Mouse (Mus musculus) granulocyte monocyte progenitor cell, adult 5-6 weeks (primary cell): Measurements from ENCODE around the gene Olfr1497. TPM values are rescaled to one million over a fixed set of nuclear protein-coding genes. Genes with fewer than 3 reads are reported as not detected.
"Not testable (repeated sequence)": the region's sequence is repeated elsewhere in the genome, so short reads cannot be mapped to it uniquely, and the experiment has no call there.

Experiments used
- ATAC-seq: replicated peaks from 2 replicates; pipeline ENCODE4 v1.8.0; 2016; ENCODE audit warnings: mild to moderate bottlenecking, moderate TSS enrichment, inconsistent platforms; ENCODE audit not compliant: poor library complexity, severe bottlenecking
- total RNA-seq, 2 experiments: library from RNA; stranded (forward) in 1 of 2; stranded (reverse) in 1 of 2; fragments of 200-712, 200-1000 nt in 1 of 2; fragments of >200 nt in 1 of 2; fragmentation: Nextera tagmentation in 1 of 2; gene quantifications; 2 replicates each; pipeline ENCODE4 v1.2.3; 2014 to 2017

Olfr1497 gene
- total RNA-seq (2014; fragmentation: Nextera tagmentation) (not detected in 2 replicates), total RNA-seq (2017) (not detected in 2 replicates)

DNA sequence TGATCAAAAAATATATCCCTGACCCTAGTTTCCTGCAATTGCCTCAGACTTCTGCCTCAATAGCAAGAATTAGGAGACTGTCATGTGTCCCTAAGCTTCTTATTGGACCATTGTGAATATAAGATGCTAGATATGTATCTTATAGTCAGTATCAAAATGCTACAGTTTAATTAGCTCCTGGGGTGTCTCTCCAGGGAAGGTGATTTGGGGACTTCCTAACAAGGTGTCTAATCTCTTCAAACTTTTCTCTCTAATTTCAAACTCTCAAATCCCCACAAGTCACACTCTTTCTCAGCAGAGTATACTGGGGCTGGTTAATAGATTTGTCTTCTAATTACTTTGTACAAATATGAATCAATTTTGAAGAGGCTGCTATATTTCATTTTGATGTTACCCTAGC lies at the start of gene Olfr1497:
TSS of gene Olfr1497 (minus strand) at position 101 of the 400 bp plus-strand sequence.
- ATAC-seq: no peak

DNA sequence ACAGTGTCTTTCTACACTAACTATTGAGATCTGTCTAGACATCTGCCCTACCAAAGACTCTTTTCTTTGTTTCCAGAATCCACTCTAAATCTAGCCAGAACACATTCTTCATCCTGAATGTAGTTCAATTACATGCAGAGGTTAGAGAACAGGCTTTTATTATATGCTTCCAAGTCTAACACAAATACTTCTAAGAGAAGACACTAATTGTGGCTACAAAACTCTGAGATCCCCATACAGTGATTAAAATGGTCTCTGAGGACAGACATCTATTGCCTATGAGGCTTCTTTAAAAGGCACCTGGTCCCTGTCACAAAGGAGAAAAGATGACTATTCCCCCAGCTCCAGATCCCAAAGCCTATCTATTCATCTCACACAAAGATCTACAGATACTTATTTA lies 32.4 kb upstream of the Olfr1497 start, which contains the start of gene Olfr1500:
TSS of gene Olfr1500 (minus strand) at position 101 of the 400 bp plus-strand sequence.
- ATAC-seq: no peak

DNA sequence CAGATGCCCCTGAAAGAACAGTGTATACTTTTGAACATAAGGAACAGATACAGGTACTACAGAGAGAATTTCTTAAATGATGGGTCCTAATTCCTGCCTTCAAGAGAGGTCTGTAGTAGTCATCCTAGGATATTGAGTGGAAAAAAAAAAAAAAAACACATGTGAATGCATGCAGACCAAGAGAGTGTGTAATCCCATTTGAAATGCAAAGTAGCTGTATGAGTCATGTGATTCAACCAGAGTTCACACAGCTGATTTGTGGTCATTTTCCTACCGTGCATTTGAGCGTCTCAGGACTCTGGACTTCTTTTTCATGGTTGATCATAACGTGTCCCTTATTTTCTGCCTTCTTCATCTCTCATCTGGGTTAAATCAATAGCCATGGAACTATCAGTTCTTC lies 30.4 kb upstream of the Olfr1497 start:
- ATAC-seq: no peak

DNA sequence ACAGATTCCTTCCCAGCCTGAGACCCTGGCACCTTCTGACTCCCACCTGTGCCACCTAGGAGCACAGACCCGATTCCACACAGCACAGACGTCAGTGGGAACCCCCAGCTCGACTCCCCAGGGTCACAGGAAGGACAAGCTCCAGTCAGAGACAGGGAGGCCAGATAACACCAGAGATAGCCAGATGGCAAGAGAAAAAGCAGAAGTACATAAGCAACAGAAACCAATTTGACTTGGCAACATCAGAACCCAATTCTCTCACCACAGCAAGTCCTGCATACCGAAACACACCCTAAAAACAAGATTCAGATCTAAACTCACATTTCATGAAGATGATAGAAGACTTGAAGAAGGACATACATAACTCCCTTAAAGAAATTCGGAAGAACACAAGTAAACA lies 22.8 kb upstream of the Olfr1497 start:
- 0 out of 2 replicates have a peak, but pooled peaks have one; percentile 3 for ATAC-seq

DNA sequence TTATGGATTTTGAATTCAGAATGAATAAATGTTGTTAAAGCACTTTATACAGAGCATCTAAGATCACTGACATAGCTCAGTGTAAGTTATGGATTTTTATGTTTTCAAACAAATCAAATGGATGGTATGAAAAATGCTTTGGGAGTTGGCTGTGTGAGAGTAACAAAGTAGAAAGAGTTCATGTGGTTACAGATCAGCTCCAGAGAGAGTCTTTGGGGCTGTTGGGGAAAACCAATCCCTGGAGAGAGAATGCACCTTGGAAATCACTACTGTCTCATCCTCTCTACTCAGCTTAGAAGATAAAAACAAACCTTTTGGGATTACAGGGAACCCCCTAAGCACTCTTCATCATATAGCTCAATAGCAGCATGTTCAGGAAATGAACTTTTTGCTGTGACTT lies 21.3 kb upstream of the Olfr1497 start, which contains the start of gene Olfr1499:
TSS of gene Olfr1499 (minus strand) at position 101 of the 400 bp plus-strand sequence.
- ATAC-seq: no peak

DNA sequence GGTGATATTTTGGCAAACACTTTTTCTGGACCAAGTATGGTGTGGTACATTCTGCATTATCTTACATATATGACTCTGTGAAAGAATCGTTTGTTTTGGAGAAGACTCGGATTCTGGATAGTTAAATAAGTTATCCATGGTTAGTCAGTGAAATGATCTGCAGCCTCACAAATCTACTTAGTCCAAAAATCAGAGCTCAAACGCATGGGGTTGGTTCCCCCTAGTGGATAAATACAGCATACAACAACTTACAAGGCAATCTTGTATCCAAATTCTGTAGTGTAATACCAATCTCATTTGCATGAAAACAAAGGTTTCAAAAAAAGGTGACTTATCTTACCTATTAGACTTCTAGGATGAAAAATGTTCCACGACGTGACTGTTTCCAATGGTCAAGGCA lies 20.8 kb upstream of the Olfr1497 start:
- ATAC-seq: no peak

DNA sequence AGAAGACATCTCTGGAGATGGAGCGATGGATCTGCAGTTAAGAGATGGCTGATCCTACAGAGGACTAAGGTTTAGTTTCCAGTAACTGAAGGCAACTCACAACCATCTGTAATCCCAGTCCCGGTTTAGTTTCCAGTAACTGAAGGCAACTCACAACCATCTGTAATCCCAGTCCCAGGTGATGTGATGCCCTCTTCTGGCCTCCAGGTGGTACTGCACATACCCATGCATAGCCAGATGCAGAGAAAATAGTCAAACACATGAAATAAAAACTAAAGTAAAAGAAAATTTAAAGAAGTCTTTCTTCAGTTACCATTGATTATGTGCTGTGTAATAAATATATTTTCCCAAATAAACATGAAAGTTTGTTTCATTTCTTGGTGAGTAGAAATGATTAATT lies 14.8 kb upstream of the Olfr1497 start:
- ATAC-seq: no peak

DNA sequence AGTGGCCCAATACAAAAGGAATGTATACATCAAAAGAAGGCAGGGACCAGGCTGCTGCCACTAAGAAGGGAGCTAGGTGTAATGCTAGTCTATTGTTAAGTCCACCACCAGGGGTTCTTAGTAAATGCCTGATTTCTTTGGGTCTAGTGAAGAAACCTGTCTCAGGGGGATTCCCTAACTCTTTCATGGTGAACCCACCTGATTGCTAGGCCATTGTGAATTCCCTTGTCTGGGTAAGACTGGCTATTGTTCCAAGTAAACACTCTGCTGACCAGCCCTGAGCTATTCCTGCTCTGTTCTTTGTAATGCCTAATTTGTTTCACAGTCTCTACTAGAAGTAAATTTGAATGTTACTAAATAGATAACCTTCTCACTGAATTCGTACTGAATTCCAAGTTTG lies 7.5 kb upstream of the Olfr1497 start:
- ATAC-seq: not testable (repeated sequence)

DNA sequence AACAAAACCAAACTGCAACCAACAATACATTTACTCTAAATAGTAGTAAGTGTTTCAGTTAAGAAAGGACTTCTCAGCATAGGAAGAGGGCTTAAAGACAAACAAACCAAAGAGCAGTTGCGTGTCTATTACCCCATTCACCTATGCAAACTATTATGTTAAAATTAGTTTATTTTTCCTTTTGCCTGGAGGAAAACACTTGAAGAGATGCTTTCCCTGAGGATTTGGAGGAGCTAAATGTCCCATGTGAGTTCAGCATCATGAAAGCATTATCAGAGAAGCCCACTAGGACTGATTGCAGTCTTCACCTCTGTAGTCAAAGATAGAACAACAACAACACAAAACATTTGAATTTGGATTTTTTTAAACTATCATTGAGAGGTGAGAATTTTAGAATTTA lies 20.4 kb downstream of the Olfr1497 start, which contains the start of gene Olfr1496:
TSS of gene Olfr1496 (plus strand) at position 301 of the 400 bp plus-strand sequence.
- ATAC-seq: no peak

DNA sequence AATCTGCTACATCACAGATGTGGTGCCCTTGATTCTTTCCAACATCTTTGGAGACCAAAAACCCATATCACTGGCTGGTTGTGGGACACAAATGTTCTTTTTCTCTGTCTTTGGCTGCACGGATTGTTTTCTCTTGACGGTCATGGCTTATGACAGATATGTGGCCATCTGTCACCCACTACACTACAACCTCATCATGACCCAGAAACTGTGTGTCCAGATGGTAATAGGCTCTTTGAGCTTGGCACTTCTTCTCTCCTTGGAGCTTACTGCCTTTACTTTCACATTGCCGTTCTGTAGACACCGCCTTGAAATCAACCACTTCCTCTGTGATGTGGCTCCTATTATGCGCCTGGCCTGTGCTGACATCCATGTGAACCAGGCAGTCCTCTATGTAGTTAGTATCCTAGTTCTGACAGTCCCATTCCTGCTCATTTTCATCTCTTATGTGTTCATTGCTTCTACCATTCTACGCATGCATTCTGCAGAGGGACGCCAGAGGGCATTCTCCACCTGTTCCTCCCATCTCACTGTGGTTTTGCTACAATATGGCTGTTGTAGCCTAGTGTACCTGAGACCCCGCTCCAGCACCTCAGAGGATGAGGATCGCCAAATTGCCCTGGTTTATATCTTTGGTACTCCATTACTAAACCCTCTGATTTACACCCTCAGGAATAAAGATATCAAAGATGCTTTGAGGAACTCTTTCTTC lies 29.3 kb downstream of the Olfr1497 start:
- ATAC-seq: no peak

DNA sequence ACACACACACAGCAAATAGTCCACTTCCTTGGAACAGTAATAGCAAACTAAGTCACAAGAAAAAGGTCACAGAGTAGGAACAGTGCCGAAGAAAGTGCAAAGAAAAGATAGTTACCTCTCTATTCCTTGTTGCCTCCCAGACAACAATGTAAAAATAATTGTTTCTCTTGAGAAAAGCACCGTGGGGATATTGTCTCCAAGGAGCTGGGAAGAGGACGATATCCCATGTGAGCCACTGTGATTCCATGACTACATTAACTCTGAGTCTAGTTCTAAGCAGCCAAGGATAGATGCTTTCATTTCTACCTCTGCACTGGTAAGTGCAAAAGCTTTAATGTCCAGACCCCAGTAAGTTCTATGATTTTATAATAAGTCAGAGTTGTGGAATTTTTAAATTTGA lies 33.7 kb downstream of the Olfr1497 start, which contains the start of gene Olfr1495:
TSS of gene Olfr1495 (plus strand) at position 301 of the 400 bp plus-strand sequence.
- ATAC-seq: no peak

DNA sequence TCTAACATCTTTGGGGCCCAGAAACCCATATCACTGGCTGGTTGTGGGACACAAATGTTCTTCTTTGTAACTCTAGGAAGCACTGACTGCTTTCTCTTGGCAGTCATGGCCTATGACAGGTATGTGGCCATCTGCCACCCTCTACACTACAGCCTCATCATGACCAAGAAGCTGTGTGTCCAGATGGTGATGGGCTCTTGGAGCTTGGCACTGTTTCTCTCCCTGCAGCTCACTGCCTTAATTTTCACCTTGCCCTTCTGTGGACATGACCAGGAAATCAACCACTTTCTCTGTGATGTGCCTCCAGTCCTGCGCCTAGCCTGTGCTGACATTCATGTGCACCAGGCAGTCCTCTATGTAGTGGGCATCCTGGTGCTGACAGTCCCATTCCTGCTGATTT lies 48.6 kb downstream of the Olfr1497 start:
- no peak for ATAC-seq

Other genes starting within 250 kb of the Olfr1497 start
- gene Olfr1484, start 214.7 kb downstream of the Olfr1497 start, total RNA-seq (2014; fragmentation: Nextera tagmentation): not detected in 2 replicates
- gene Olfr1484, start 214.7 kb downstream of the Olfr1497 start, total RNA-seq (2017): not detected in 2 replicates
- not detected in 2 replicates for gene Olfr1487, start 180.8 kb downstream of the Olfr1497 start, total RNA-seq (2014; fragmentation: Nextera tagmentation)
- gene Olfr1487, start 180.8 kb downstream of the Olfr1497 start, total RNA-seq (2017): not detected in 2 replicates
- not detected in 2 replicates for gene Olfr1489, start 166.6 kb downstream of the Olfr1497 start, total RNA-seq (2014; fragmentation: Nextera tagmentation)
- gene Olfr1489, start 166.6 kb downstream of the Olfr1497 start, total RNA-seq (2017): not detected in 2 replicates
- not detected in 2 replicates for gene Olfr1490, start 147.1 kb downstream of the Olfr1497 start, total RNA-seq (2014; fragmentation: Nextera tagmentation)
- not detected in 2 replicates for gene Olfr1490, start 147.1 kb downstream of the Olfr1497 start, total RNA-seq (2017)
- gene Olfr1491, start 100.9 kb downstream of the Olfr1497 start, total RNA-seq (2014; fragmentation: Nextera tagmentation): not detected in 2 replicates
- not detected in 2 replicates for gene Olfr1491, start 100.9 kb downstream of the Olfr1497 start, total RNA-seq (2017)
- gene Olfr1493-ps1, start 74.9 kb downstream of the Olfr1497 start, total RNA-seq (2014; fragmentation: Nextera tagmentation): not detected in 2 replicates
- not detected in 2 replicates for gene Olfr1493-ps1, start 74.9 kb downstream of the Olfr1497 start, total RNA-seq (2017)
- gene Olfr1494, start 58.5 kb downstream of the Olfr1497 start, total RNA-seq (2014; fragmentation: Nextera tagmentation): not detected in 2 replicates
- gene Olfr1494, start 58.5 kb downstream of the Olfr1497 start, total RNA-seq (2017): not detected in 2 replicates
- not detected in 2 replicates for gene Olfr1495, start 33.6 kb downstream of the Olfr1497 start, total RNA-seq (2014; fragmentation: Nextera tagmentation)
- not detected in 2 replicates for gene Olfr1495, start 33.6 kb downstream of the Olfr1497 start, total RNA-seq (2017)
- gene Olfr1496, start 20.3 kb downstream of the Olfr1497 start, total RNA-seq (2014; fragmentation: Nextera tagmentation): not detected in 2 replicates
- gene Olfr1496, start 20.3 kb downstream of the Olfr1497 start, total RNA-seq (2017): not detected in 2 replicates
- gene Olfr1499, start 21.2 kb upstream of the Olfr1497 start, total RNA-seq (2014; fragmentation: Nextera tagmentation): not detected in 2 replicates
- not detected in 2 replicates for gene Olfr1499, start 21.2 kb upstream of the Olfr1497 start, total RNA-seq (2017)
- not detected in 2 replicates for gene Olfr1500, start 32.3 kb upstream of the Olfr1497 start, total RNA-seq (2014; fragmentation: Nextera tagmentation)
- not detected in 2 replicates for gene Olfr1500, start 32.3 kb upstream of the Olfr1497 start, total RNA-seq (2017)
- gene Olfr1501, start 52.5 kb upstream of the Olfr1497 start, total RNA-seq (2014; fragmentation: Nextera tagmentation): not detected in 2 replicates
- not detected in 2 replicates for gene Olfr1501, start 52.5 kb upstream of the Olfr1497 start, total RNA-seq (2017)
- gene Olfr1502, start 63.6 kb upstream of the Olfr1497 start, total RNA-seq (2014; fragmentation: Nextera tagmentation): not detected in 2 replicates
- gene Olfr1502, start 63.6 kb upstream of the Olfr1497 start, total RNA-seq (2017): not detected in 2 replicates
- not detected in 2 replicates for gene Olfr1504, start 99.7 kb upstream of the Olfr1497 start, total RNA-seq (2014; fragmentation: Nextera tagmentation)
- not detected in 2 replicates for gene Olfr1504, start 99.7 kb upstream of the Olfr1497 start, total RNA-seq (2017)
- not detected in 2 replicates for gene Olfr1505, start 115.3 kb upstream of the Olfr1497 start, total RNA-seq (2014; fragmentation: Nextera tagmentation)
- not detected in 2 replicates for gene Olfr1505, start 115.3 kb upstream of the Olfr1497 start, total RNA-seq (2017)